Mouse (Mus musculus) midbrain, embryonic 15.5 days (tissue): ENCODE measurements around the gene Pmm2. TPM values are rescaled to one million over a fixed set of nuclear protein-coding genes. Genes with fewer than 3 reads are reported as not detected.
A peak's percentile ranks its signal among the peaks of the same experiment; 100 is the strongest.

ENCODE experiments used
- ATAC-seq: fragments of 200-750 bp; cut with Nextera tagmentation; replicated peaks from 2 replicates; pipeline ENCODE4 v1.8.0; 2017; ENCODE audit warnings: moderate TSS enrichment
- H3K27ac ChIP-seq: fragments of 300-500 bp; sonication (generic); 2 replicates; pipeline ENCODE4 v1.5.1; 2015; ENCODE audit warnings: mild to moderate bottlenecking, inconsistent platforms
- H3K27me3 ChIP-seq: fragments of 300-500 bp; sonication (generic); replicated peaks from 2 replicates; pipeline ENCODE4 v1.6.1; 2015; ENCODE audit warnings: inconsistent platforms
- H3K36me3 ChIP-seq: fragments of 300-500 bp; sonication (generic); replicated peaks from 2 replicates; pipeline ENCODE4 v1.6.1; 2015; ENCODE audit warnings: inconsistent platforms
- H3K4me1 ChIP-seq: fragments of 300-500 bp; sonication (generic); 2 replicates; pipeline ENCODE4 v1.6.1; 2015; ENCODE audit warnings: inconsistent platforms
- H3K4me2 ChIP-seq: fragments of 300-500 bp; sonication (generic); 2 replicates; pipeline ENCODE4 v1.6.1; 2015; ENCODE audit warnings: inconsistent platforms, mild to moderate bottlenecking, moderate library complexity
- H3K4me3 ChIP-seq: fragments of 300-500 bp; sonication (generic); 2 replicates; pipeline ENCODE4 v1.5.1; 2015; ENCODE audit warnings: mild to moderate bottlenecking, inconsistent platforms
- H3K9ac ChIP-seq: fragments of 300-500 bp; sonication (generic); 2 replicates; pipeline ENCODE4 v1.6.1; 2015; ENCODE audit warnings: mild to moderate bottlenecking, inconsistent platforms
- H3K9me3 ChIP-seq: fragments of 300-500 bp; sonication (generic); 2 replicates; pipeline ENCODE4 v1.6.1; 2016; ENCODE audit warnings: inconsistent platforms
- WGBS: fragments of 180-500 bp; shearing (Covaris S2); methylation state at CpG from one replicate; pipeline ENCODE4 v1.1.7; 2015; ENCODE audit warnings: mixed read lengths; 5-methylcytosine and 5-hydroxymethylcytosine counted together
- polyA plus RNA-seq: library from polyadenylated mRNA; unstranded; fragments of >200 nt; fragmentation: Nextera tagmentation; extraction: Ambion mirVana; gene quantifications from 2 replicates; pipeline ENCODE4 v1.2.1, GENCODE M21; 2015

Gene Pmm2
- polyA plus RNA-seq, 1 experiment from 2014 or later: 49.9 TPM

DNA sequence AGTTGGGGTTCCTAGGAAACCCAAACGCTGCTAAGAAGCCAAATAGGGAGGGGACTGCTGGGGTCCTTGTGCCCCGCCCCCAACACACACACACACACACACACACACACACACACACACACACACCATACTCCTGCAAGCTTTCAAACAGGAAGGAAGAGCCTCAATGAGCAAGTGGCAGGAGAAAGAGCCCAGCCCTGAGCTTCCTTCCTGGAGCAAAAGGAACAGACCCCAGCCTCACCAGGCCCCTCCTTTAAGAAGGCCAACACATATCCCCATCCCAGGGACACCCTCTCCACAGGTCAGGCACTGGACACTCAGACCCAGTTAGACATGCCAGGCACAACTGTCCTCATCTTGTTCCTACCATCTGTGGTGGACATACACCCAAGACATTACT lies 25.5 kb downstream of the Pmm2 start:
- 61% methylated on average over 2 of the region's 2 CpGs for WGBS
- Histone ChIP-seq H3K9ac (no peak overlapping the region), H3K4me2 (no peak overlapping the region), H3K27ac (no peak overlapping the region), H3K36me3 (peaks cover 16% of the 10 kb centered on the region), H3K4me3 (no peak overlapping the region), H3K4me1 (peaks cover 24% of the 10 kb centered on the region), H3K27me3 (no peaks in the 10 kb centered on the region), H3K9me3 (no peaks in the 10 kb centered on the region)
- no peak for ATAC-seq

DNA sequence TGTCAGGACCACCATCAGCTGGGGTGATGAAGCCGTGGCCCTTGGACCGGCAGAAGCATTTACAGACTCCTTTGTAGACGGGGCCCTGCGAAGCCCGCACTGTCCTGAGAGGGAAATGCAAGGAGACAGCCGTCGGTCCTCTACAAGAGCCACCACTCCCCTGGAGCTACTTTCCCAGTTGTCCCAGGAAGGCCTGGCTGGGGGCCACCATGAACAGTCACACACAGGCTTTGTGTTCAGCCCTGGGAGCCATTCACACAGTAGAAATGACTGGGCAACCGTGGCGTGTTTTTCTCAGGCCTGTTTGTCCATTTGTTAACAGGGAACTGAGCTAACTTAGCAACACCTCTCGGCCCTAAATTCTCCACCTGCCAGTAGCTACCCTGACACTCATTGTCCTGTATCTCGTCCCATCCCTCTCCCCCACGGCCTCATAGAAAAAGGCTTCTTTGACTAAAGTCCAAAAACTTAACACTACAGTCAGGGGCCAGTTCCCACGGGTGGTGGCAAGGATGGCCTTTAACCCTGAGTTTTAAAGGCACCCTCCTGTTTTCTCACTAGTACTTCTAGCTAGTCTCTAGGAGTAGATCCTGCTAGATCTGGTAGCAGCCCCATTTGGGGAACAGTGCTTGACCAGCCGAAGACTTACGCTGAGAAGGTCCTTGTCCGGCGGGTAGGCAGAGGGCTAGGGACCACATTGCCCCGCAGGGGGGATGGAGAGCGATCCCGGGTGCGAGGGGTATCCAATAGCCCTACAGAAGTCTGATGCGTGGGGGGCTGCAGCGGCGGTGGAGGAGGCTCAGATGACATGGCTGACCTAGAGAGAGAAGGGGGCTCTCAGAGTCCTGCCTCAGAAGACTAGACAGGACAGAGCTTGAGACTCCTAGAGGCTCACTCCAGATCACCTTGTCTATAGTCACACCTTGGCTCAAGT lies 26.4 kb downstream of the Pmm2 start:
- Histone ChIP-seq H3K9ac (no peak overlapping the region), H3K27me3 (no peaks in the 10 kb centered on the region), H3K9me3 (no peaks in the 10 kb centered on the region), H3K4me2 (no peak overlapping the region), H3K36me3 (peaks cover 16% of the 10 kb centered on the region), H3K27ac (no peak overlapping the region), H3K4me1 (peaks cover 33% of the 10 kb centered on the region), H3K4me3 (no peak overlapping the region)
- no peak for ATAC-seq
- 78% methylated on average over 24 of the region's 24 CpGs for WGBS

DNA sequence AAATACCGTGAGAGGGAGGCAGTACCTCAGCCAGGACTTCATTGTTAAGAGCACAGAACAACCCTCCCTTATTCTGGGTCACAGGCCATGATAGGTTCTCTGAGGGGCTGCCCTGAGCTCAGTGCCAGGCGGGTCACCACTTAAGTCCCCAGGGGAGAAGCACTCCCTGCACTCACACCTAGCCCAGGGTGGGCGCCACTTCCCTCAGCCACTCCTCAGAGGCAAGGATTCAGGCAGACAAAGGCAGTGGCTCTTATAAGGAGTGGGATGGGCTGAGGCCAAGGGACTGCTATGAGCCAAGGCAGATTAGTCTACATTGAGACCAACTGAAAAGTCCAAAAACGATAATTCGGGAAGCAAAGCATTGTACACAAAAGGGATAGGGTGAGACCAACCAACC lies 27.9 kb downstream of the Pmm2 start:
- H3K4me3 ChIP-seq: no peak overlapping the region
- no peaks in the 10 kb centered on the region for H3K27me3 ChIP-seq
- no peak overlapping the region for H3K4me2 ChIP-seq
- no peak for ATAC-seq
- 88% methylated on average over 5 of the region's 5 CpGs for WGBS
- no peak overlapping the region for H3K27ac ChIP-seq
- H3K9ac ChIP-seq: no peak overlapping the region
- peaks cover 10% of the 10 kb centered on the region; the same call in 1 of the 2 replicates for H3K36me3 ChIP-seq
- H3K9me3 ChIP-seq: no peaks in the 10 kb centered on the region
- peaks cover 47% of the 10 kb centered on the region for H3K4me1 ChIP-seq

DNA sequence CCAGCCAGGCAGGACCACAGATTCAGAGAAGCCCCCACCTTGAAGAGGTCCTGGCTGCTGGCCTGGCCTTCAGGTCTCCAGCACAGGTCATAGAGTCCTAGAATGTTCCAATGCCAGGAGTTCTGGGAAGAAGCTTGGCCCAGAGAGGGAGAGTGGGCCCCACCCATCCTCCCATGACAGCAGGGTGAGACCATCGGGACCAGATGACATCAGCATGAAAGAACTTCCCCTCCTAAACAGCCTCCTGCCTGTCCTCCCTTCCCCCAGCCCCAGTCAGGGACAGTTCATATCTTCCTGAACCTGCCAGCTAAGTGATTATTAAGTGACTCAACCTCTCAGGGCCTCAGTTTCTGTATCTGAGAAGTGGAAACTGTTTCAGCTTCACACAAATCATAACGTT lies 29.0 kb downstream of the Pmm2 start:
- H3K27me3 ChIP-seq: no peaks in the 10 kb centered on the region
- H3K4me3 ChIP-seq: no peak overlapping the region
- H3K9me3 ChIP-seq: no peaks in the 10 kb centered on the region
- H3K36me3 ChIP-seq: peaks cover 9% of the 10 kb centered on the region; the same call in 1 of the 2 replicates
- no peak for ATAC-seq
- 73% methylated on average over 2 of the region's 2 CpGs for WGBS
- H3K4me2 ChIP-seq: no peak overlapping the region
- H3K9ac ChIP-seq: no peak overlapping the region; the same call in 1 of the 2 replicates
- H3K4me1 ChIP-seq: peaks cover 58% of the 10 kb centered on the region
- H3K27ac ChIP-seq: no peak overlapping the region

DNA sequence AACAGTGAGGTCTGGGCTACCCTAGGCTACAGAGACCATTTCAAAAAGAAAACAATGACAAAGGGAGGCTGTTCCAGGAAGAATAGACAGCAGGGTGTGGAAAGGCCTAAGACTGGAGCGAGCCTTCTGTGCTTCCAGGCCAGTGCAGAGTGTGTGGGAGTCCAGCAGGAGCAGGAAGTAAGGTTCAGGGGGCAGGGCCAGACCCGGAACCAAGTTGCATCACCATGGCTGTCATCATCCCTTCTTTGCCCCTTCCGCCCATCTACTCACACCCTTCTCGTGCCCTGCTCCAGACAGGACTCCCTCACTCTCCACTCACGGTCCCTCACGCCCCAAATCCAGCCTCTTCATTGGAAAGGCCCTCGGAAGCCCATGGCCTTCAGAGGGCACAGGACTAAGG lies 29.8 kb downstream of the Pmm2 start:
- H3K9ac ChIP-seq: no peak overlapping the region
- H3K4me3 ChIP-seq: no peak overlapping the region
- no peak for ATAC-seq
- 86% methylated on average over 7 of the region's 7 CpGs for WGBS
- H3K4me1 ChIP-seq: peaks cover 58% of the 10 kb centered on the region
- H3K27ac ChIP-seq: no peak overlapping the region
- H3K9me3 ChIP-seq: no peaks in the 10 kb centered on the region
- no peaks in the 10 kb centered on the region for H3K27me3 ChIP-seq
- H3K36me3 ChIP-seq: peaks cover 2% of the 10 kb centered on the region; the same call in 1 of the 2 replicates
- no peak overlapping the region for H3K4me2 ChIP-seq

DNA sequence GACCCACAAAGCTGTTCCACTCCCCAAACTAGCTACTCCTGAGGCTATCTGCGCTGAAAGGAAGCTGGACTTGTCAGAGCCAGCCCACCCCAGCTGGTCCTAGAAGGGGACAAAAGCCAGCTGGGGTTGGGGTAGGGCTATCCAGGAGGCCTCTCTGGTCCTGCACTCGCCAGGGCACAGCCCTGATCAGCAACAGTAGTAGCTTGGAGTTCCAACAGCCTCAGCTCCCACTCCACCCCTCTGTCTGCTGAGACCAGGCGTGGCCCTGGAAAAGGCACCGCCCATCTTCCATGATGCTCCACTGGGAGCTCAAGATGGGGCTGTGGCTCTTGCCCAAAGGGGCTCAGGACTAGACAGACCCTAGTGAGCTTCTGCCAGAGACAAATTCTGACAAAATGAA lies 30.3 kb downstream of the Pmm2 start:
- 79% methylated on average over 4 of the region's 4 CpGs for WGBS

DNA sequence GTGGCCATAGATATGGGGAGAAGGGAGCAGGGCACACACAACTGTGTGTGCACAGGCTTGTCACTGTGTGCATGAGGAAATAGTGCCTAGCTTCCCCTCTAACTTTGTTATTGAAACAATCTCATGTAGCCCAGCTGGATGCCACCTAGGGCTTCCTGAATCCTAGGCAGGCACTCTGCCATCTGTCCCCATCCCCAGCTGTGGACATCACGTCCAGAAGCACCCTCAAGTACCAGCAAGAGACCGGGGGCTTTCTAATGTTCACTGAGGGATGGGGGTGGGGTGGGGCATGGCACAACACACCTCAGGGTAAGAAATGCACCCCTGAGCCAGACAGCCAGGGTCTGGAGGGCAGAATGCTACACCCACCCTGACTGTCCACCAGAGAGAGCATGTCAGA lies 30.9 kb downstream of the Pmm2 start:
- no peak for ATAC-seq
- H3K4me1 ChIP-seq: peaks cover 63% of the 10 kb centered on the region
- no peaks in the 10 kb centered on the region for H3K27me3 ChIP-seq
- H3K4me2 ChIP-seq: peak overlapping the region; percentile 95
- no peak overlapping the region for H3K27ac ChIP-seq
- H3K9me3 ChIP-seq: no peaks in the 10 kb centered on the region
- WGBS: 63% methylated on average over 2 of the region's 2 CpGs
- H3K36me3 ChIP-seq: no peaks in the 10 kb centered on the region
- H3K9ac ChIP-seq: no peak overlapping the region
- no peak overlapping the region for H3K4me3 ChIP-seq

More for the DNA sequence above, 30.3 kb downstream of the Pmm2 start:
- H3K4me1 ChIP-seq: peaks cover 62% of the 10 kb centered on the region
- no peak for ATAC-seq
- H3K4me2 ChIP-seq: 0 out of 2 replicates have a peak overlapping the region, but pooled peaks have one; percentile 95
- H3K36me3 ChIP-seq: no peaks in the 10 kb centered on the region
- H3K4me3 ChIP-seq: no peak overlapping the region
- no peaks in the 10 kb centered on the region for H3K9me3 ChIP-seq
- no peak overlapping the region for H3K27ac ChIP-seq
- H3K27me3 ChIP-seq: no peaks in the 10 kb centered on the region
- no peak overlapping the region for H3K9ac ChIP-seq

DNA sequence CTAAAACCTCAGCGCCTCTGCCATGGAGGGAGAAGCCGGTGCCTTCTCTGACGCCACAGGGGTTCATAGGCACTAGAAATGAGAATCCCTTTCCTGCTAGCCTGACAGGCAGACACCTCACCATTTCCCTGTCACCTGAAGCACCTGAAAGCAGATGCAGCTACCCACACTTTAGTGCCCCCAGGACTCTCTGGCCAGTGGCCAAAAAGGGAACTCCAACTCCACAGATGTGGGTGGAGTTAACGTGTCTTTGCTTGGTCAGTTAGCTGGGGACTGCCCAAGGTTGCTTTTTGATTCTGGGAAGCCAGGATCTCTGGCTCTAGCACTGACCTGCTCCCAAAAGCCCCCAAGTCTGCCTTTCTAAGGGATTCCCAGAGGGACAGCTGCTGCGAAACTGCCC lies 32.0 kb downstream of the Pmm2 start:
- Histone ChIP-seq H3K4me1 (peaks cover 61% of the 10 kb centered on the region), H3K36me3 (no peaks in the 10 kb centered on the region), H3K27ac (peak overlapping the region; percentile 77), H3K4me3 (peak overlapping the region; percentile 89), H3K27me3 (0 out of 2 replicates have a peak, but pooled peaks cover 3% of the 10 kb centered on the region), H3K9ac (peak overlapping the region; percentile 78), H3K4me2 (peak overlapping the region; percentile 95), H3K9me3 (no peaks in the 10 kb centered on the region)
- 43% methylated on average over 5 of the region's 5 CpGs for WGBS
- no peak for ATAC-seq

DNA sequence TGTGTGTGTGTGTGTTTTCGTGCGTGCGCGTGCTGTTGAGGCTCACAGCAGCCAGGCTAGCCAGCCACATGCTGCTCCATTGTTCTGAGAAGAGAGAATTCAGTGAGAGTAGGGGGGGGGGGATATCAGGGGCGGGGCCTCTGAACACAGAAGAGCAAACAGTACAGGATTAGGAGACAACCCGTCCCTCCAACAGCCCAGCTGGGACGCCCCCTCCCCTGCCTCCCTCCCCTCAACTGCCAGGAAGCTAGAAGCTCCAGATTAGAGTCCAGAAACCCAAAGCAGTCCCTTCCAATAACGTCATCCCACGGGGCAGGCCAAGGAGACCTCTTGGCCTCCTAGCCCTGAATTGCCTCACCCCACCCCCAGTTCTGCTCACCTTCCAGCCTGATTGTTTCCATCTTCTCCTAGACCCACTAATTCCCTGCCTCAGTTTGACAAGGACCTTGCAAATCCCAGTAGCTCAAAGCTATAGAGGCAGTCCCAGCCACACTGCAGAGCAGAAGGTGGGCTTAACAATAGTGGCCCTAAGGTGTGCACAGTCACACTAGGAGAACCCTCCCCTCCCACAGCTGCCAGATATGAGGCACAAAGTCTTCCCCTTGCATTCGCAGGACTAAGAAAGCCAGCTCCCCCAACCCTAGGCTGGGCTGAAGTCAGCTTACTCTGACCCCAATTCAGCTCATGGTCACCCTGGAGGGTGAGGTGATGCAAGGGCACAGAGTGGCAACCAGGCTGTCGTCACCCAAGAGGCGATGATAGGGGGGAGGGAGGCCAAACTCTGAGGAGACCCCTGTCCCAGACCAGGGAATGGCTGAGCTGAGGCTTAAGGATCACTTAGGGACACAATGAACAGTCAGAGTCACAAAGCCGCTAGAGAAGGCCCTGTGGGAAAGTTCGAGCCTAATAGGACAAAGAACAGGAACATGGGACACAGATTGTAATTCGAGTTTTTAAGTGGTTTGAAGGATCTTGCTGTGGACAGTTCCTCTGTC lies 32.9 kb downstream of the Pmm2 start:
- no peaks in the 10 kb centered on the region for H3K9me3 ChIP-seq
- H3K27me3 ChIP-seq: 0 out of 2 replicates have a peak, but pooled peaks cover 3% of the 10 kb centered on the region
- H3K9ac ChIP-seq: peak overlapping the region; percentile 78
- WGBS: 2% methylated on average over 15 of the region's 15 CpGs
- peak overlapping the region; percentile 77 for H3K27ac ChIP-seq
- H3K36me3 ChIP-seq: no peaks in the 10 kb centered on the region
- H3K4me3 ChIP-seq: peak overlapping the region; percentile 89
- peaks cover 60% of the 10 kb centered on the region for H3K4me1 ChIP-seq
- peak overlapping the region; percentile 95 for H3K4me2 ChIP-seq
- ATAC-seq: peak; percentile 41

DNA sequence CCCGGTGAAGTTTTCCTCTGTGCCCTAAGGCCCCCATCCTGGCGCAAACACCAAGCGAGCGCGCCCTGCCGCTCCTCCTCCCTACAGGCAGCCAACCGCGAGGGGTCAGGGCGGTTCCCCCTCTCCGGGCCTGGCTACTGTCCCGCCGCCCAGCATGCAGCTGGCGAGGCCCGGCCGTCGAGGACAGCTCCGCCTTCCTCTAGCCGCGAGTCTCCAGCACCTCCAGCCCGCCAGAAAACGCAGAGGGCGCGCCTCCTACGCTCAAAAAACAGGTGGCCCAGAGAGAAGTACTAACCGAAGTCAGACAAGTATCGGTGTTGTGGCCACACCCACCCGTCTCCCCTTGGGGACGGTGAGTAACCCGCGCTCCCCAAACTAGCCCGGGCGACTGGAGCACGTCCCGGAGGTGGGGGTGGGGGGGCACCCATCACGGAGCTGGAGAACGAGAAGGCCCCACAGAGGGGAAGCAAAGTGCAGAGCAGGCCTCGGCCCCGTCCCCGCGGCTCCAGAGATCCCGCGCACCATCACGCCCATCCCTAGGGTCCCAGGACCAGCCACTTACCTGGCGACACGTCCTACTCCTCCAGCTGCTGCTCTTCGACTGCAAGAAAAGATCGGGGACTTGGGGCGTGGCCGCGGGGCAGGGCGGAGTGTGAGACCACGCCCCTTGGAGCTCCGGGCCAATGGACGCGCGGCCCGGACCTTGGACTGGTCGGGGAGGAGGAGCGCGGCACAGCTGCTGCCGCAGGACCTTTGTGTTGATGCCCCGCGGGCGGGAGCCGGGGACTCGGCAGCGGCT lies 34.3 kb downstream of the Pmm2 start, which contains the start of gene Carhsp1:
Gene Carhsp1, minus strand, starts transcription at position 605 of the 799 bp plus-strand sequence.
- peak; percentile 91 for ATAC-seq
- H3K9ac ChIP-seq: peak within 1 kb of the TSS; percentile 78
- H3K36me3 ChIP-seq: no peaks in the 10 kb centered on the region
- peak within 1 kb of the TSS; percentile 89 for H3K4me3 ChIP-seq
- H3K4me1 ChIP-seq: peaks cover 51% of the 10 kb centered on the region
- 0 out of 2 replicates have a peak, but pooled peaks cover 3% of the 10 kb centered on the region for H3K27me3 ChIP-seq
- H3K27ac ChIP-seq: peak within 1 kb of the TSS; percentile 77
- H3K9me3 ChIP-seq: no peaks in the 10 kb centered on the region
- under 1% methylated on average over 67 of the region's 67 CpGs for WGBS
- peak within 1 kb of the TSS; percentile 95 for H3K4me2 ChIP-seq

DNA sequence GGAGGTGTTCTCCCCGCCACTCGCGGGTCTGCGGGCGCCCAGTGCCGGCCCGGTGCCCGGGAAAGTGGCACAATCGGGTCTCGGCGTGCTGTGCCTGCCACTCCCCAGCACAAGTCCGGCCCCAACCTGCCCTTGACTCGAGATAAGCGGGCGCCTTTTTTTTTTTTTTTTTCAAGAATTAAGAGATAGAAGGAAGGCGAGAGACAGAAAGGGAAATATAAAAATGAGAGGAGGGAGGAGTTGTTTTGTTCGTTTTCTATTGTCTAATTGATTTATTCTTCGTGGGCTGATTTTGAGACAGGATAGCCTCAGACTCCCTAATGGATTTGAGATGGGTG lies 34.8 kb downstream of the Pmm2 start:
- WGBS: under 1% methylated on average over 18 of the region's 18 CpGs
- peaks cover 46% of the 10 kb centered on the region for H3K4me1 ChIP-seq
- H3K27ac ChIP-seq: peak overlapping the region; percentile 74
- H3K4me3 ChIP-seq: peak overlapping the region; percentile 89
- H3K4me2 ChIP-seq: peak overlapping the region; percentile 95
- H3K9ac ChIP-seq: peak overlapping the region; percentile 78
- 0 out of 2 replicates have a peak, but pooled peaks cover 3% of the 10 kb centered on the region for H3K27me3 ChIP-seq
- no peaks in the 10 kb centered on the region for H3K9me3 ChIP-seq
- H3K36me3 ChIP-seq: no peaks in the 10 kb centered on the region
- no peak for ATAC-seq
